Mouse (Mus musculus): ENCODE measurements around the gene Tango6.

DNA sequence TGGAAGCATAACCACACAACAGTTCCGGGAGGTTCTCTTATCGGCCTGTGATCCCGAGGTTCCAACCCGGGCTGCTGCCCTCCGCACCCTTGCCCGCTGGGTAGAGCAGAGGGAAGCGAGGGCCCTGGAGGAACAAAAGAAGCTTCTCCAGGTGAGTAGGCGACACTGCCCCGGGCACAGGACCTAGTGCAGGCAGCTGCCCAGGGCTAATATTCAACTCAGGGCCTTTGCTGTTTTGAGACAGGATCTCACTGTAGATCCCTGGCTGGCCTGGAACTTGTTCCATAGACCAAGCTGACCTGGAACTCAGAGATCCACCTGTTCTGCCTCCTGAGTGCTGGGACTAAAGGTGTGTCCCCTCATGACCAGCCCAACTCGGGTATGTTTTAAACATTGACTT is 59.5 kb downstream of the Tango6 start:
- TF ChIP-seq POLR2A (IDR thresholded peaks at IDR 0.05; ENCODE audit: insufficient read depth, low read length) (no peak), EP300 (IDR thresholded peaks at IDR 0.05; ENCODE audit: insufficient read depth, low read depth, low read length) (no peak), CTCF (IDR thresholded peaks at IDR 0.05; ENCODE audit: low read depth, low read length) (no peak)
